Mouse (Mus musculus): Measurements from ENCODE around the gene Pced1b. TPM values are rescaled to one million over a fixed set of nuclear protein-coding genes. Genes with fewer than 3 reads are reported as not detected.
"Not testable (repeated sequence)": the region's sequence is repeated elsewhere in the genome, so short reads cannot be mapped to it uniquely, and the experiment has no call there.

Gene Pced1b
- polyA plus RNA-seq, 1 experiment from 2014 or later: 2.9 TPM

DNA sequence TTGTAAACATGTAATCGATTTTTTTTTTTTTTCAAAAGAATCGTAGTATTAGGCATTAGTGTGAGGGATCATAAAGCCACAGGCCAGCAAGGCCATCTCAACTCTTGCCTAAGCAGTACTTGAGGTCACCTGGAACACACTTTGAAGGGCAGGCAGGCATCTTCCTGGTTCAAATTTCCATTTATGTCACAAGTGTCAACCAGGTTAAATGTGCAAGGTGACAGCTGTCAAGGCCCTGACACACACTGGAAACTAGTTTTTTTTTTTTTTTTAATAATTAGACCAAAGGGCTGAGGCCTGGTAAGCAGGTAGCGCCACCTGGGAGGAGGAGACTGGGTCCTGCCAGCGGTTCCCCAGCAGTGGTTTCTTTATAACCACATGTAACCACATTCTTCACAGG, 131.2 kb downstream of the Pced1b start:
- no peak overlapping the region for H3K4me3 ChIP-seq
- WGBS: 86% methylated on average over 4 of the region's 4 CpGs
- H3K4me1 ChIP-seq: no peaks in the 10 kb centered on the region
- no peak for ATAC-seq (ENCODE audit: insufficient number of reproducible peaks, insufficient read depth, low FRiP score, low TSS enrichment)
- H3K27me3 ChIP-seq: 0 out of 2 replicates have a peak, but pooled peaks cover 3% of the 10 kb centered on the region
- H3K4me2 ChIP-seq (replicated peaks): no peak overlapping the region
- H3K27ac ChIP-seq: no peak overlapping the region
- no peaks in the 10 kb centered on the region for H3K36me3 ChIP-seq
- no peaks in the 10 kb centered on the region for H3K9me3 ChIP-seq
- H3K9ac ChIP-seq: no peak overlapping the region

DNA sequence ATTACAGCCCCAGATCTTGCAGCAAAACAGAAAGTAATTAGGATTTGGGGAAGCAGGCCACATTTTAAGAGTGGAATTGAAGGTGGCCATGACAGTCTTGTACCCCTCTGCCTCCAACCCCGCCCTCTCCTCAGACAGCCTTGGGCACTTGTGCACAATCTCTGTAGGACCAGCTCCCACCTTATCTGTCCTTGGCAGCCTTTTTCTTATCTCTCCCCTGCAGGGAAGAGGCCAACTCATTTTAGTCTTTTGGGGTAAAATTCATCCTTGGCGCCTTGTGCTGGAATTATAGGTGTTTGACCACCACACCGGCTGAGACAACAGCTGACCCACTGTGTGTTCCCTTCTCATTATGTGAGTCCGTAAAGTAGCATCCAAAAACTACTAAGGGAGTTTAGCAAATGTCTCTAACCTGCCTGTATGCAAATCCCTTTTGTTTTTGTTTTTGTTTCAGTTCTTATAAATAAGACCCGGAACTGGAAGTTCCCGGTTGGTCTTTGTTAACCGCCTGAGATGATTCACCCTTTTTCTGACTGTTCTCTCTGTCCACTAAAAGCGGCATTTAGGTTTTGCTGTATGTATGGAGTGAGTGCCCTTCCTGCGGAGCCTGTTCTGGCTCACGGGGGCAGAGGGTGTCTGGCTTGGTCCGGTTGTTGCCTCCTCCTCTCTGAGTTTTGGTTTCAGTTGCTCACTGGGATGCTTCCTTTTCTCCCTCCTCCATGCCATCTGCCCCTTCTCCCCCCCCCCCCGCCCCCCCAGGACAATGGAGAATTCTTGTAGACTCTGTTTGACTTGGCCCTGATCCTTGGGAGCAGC, 132.8 kb downstream of the Pced1b start:
- Histone ChIP-seq H3K9me3 (no peaks in the 10 kb centered on the region), H3K4me2 (replicated peaks) (no peak overlapping the region), H3K9ac (no peak overlapping the region), H3K36me3 (no peaks in the 10 kb centered on the region), H3K27ac (no peak overlapping the region), H3K4me1 (no peaks in the 10 kb centered on the region), H3K4me3 (no peak overlapping the region), H3K27me3 (0 out of 2 replicates have a peak, but pooled peaks cover 3% of the 10 kb centered on the region)
- WGBS: 71% methylated on average over 11 of the region's 12 CpGs
- no peak for ATAC-seq (ENCODE audit: insufficient number of reproducible peaks, insufficient read depth, low FRiP score, low TSS enrichment)

GRCm38 (mm10) chr15:97382567-97382966, 135.7 kb downstream of the Pced1b start:
- Histone ChIP-seq H3K4me2 (replicated peaks) (no peak overlapping the region), H3K4me1 (no peaks in the 10 kb centered on the region), H3K27me3 (0 out of 2 replicates have a peak, but pooled peaks cover under 1% of the 10 kb centered on the region), H3K4me3 (no peak overlapping the region), H3K36me3 (no peaks in the 10 kb centered on the region), H3K9ac (no peak overlapping the region), H3K9me3 (no peaks in the 10 kb centered on the region), H3K27ac (no peak overlapping the region)
- no peak for ATAC-seq (ENCODE audit: insufficient number of reproducible peaks, insufficient read depth, low FRiP score, low TSS enrichment)
- WGBS: 82% methylated on average over 3 of the region's 3 CpGs

- Histone ChIP-seq H3K4me1 (no peaks in the 10 kb centered on the region), H3K27ac (no peak overlapping the region), H3K4me2 (replicated peaks) (no peak overlapping the region), H3K27me3 (no peaks in the 10 kb centered on the region), H3K36me3 (no peaks in the 10 kb centered on the region), H3K9ac (no peak overlapping the region), H3K4me3 (no peak overlapping the region), H3K9me3 (no peaks in the 10 kb centered on the region)
- ATAC-seq (ENCODE audit: insufficient number of reproducible peaks, insufficient read depth, low FRiP score, low TSS enrichment): no peak
- 53% methylated on average over 14 of the region's 14 CpGs for WGBS
These were observed 136.7 kb downstream of the Pced1b start for GRCm38 (mm10) chr15:97383523-97384141.

GRCm38 (mm10) chr15:97384170-97385018, 137.5 kb downstream of the Pced1b start:
- Histone ChIP-seq H3K36me3 (no peaks in the 10 kb centered on the region), H3K4me2 (replicated peaks) (no peak overlapping the region), H3K27ac (no peak overlapping the region), H3K9me3 (no peaks in the 10 kb centered on the region), H3K9ac (no peak overlapping the region), H3K27me3 (no peaks in the 10 kb centered on the region), H3K4me1 (no peaks in the 10 kb centered on the region), H3K4me3 (no peak overlapping the region)
- WGBS: 92% methylated on average over 28 of the region's 28 CpGs
- no peak for ATAC-seq (ENCODE audit: insufficient number of reproducible peaks, insufficient read depth, low FRiP score, low TSS enrichment)

DNA sequence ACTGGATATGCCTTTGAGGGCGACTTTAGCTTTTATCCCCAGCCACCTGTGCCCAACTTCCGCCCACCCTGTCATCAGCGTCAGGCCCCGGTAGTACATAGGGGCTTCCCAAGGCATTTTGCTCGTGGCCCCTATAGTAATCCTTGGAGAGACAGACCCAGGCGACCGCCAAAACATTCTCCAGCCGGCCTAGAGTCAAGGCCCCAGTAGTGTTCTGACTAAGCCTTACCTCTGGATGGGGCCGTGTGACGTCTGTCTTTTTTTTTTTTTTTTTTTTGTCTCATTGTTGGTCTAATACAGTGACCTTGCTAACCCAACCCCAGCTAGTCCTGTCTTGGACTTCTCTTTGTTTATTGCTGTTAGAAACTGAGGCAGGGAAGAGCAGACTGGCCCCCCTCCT, 138.3 kb downstream of the Pced1b start:
- WGBS: 94% methylated on average over 10 of the region's 10 CpGs
- H3K27me3 ChIP-seq; H3K36me3 ChIP-seq; ATAC-seq (ENCODE audit: insufficient number of reproducible peaks, insufficient read depth, low FRiP score, low TSS enrichment); H3K27ac ChIP-seq; H3K4me3 ChIP-seq; H3K9me3 ChIP-seq; H3K4me1 ChIP-seq; H3K9ac ChIP-seq; H3K4me2 ChIP-seq (replicated peaks): not testable (repeated sequence)

DNA sequence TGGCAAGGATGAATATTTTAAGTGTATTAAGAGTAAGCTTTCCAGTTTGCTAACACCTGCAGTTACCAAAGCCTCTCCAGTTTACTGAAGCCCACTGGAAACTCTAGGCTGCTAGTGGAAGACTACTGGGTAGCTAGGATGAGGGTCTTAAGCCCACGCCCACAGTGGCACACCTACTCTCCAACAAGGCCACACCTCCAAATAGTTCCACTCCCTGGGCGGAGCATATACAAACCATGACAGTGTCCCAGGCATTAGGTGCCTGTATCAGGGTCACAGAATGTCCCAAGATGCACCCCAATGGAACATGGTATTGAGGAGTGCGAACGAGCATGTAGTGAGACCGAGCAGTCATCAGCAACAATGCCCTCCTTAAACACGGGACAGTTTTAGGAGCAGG, 140.9 kb downstream of the Pced1b start:
- Histone ChIP-seq H3K4me1 (no peaks in the 10 kb centered on the region), H3K27ac (no peak overlapping the region), H3K9me3 (no peaks in the 10 kb centered on the region), H3K9ac (no peak overlapping the region), H3K36me3 (no peaks in the 10 kb centered on the region), H3K27me3 (no peaks in the 10 kb centered on the region), H3K4me2 (replicated peaks) (no peak overlapping the region), H3K4me3 (no peak overlapping the region)
- WGBS: 88% methylated on average over 6 of the region's 6 CpGs
- ATAC-seq (ENCODE audit: insufficient number of reproducible peaks, insufficient read depth, low FRiP score, low TSS enrichment): no peak

DNA sequence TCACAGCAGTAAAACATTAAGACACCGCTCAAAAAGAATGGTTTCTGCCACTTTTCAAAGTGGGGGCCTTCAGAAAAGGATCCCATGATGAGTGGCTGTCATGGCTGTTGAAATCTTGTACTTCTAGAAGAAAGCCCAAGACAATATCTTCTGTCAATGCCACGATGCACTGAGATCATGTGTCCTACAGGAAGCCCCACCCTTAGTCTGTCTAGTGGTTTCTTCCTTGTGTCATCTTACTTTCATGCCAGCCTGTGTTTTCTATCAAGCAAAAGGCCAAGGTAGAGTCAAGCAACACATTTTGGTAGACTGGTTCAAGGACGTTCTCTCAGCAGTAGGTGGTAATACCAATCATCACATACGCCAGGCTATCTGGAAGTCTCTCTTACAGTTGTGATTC, 142.7 kb downstream of the Pced1b start:
- Histone ChIP-seq H3K4me1 (no peaks in the 10 kb centered on the region), H3K4me3 (no peak overlapping the region), H3K4me2 (replicated peaks) (no peak overlapping the region), H3K27ac (no peak overlapping the region), H3K36me3 (no peaks in the 10 kb centered on the region), H3K9ac (no peak overlapping the region), H3K27me3 (no peaks in the 10 kb centered on the region), H3K9me3 (no peaks in the 10 kb centered on the region)
- 90% methylated on average over 4 of the region's 4 CpGs for WGBS
- no peak for ATAC-seq (ENCODE audit: insufficient number of reproducible peaks, insufficient read depth, low FRiP score, low TSS enrichment)

GRCm38 (mm10) chr15:97390778-97391177, 143.9 kb downstream of the Pced1b start:
- Histone ChIP-seq H3K4me1 (no peaks in the 10 kb centered on the region), H3K9me3 (no peaks in the 10 kb centered on the region), H3K9ac (no peak overlapping the region), H3K36me3 (no peaks in the 10 kb centered on the region), H3K4me3 (no peak overlapping the region), H3K27me3 (no peaks in the 10 kb centered on the region), H3K4me2 (replicated peaks) (no peak overlapping the region), H3K27ac (no peak overlapping the region)
- no peak for ATAC-seq (ENCODE audit: insufficient number of reproducible peaks, insufficient read depth, low FRiP score, low TSS enrichment)
- 88% methylated on average over 2 of the region's 2 CpGs for WGBS

- WGBS: 97% methylated on average over 2 of the region's 2 CpGs
- ATAC-seq (ENCODE audit: insufficient number of reproducible peaks, insufficient read depth, low FRiP score, low TSS enrichment): no peak
- H3K9ac ChIP-seq: no peak overlapping the region
- H3K36me3 ChIP-seq: no peaks in the 10 kb centered on the region
- H3K9me3 ChIP-seq: no peaks in the 10 kb centered on the region
- no peak overlapping the region for H3K4me2 ChIP-seq (replicated peaks)
- no peak overlapping the region for H3K4me3 ChIP-seq
- H3K27me3 ChIP-seq: no peaks in the 10 kb centered on the region
- H3K4me1 ChIP-seq: no peaks in the 10 kb centered on the region
- H3K27ac ChIP-seq: no peak overlapping the region
These were observed 144.5 kb downstream of the Pced1b start for GRCm38 (mm10) chr15:97391436-97391835.

DNA sequence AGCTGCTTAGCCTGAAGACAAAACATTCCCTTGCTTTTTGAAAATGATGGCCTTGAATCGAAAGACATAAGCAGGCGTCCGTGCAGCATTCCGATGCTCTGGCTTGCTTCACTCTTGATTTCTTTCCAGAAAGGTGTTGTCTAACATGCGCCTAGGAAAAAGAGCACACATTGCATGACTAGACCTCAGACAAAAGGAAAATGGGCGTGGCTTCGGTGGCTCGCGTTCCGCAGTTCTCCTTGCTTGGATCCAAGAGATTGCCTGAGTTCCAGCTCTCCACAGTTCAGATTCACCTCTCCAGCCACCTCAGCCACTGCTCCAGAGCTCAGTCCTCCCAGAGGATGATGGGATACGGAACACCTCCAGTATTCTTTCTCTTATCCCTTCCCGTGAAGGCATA, 147.7 kb downstream of the Pced1b start:
- ATAC-seq (ENCODE audit: insufficient number of reproducible peaks, insufficient read depth, low FRiP score, low TSS enrichment): no peak

More for the DNA sequence above, 147.7 kb downstream of the Pced1b start:
- Histone ChIP-seq H3K36me3 (no peaks in the 10 kb centered on the region), H3K9me3 (no peaks in the 10 kb centered on the region), H3K27me3 (no peaks in the 10 kb centered on the region), H3K4me3 (no peak overlapping the region), H3K4me1 (no peaks in the 10 kb centered on the region), H3K4me2 (replicated peaks) (no peak overlapping the region), H3K9ac (no peak overlapping the region), H3K27ac (no peak overlapping the region)
- 78% methylated on average over 12 of the region's 12 CpGs for WGBS

Measured in embryonic facial prominence, embryonic 12.5 days (tissue).